Mouse (Mus musculus) CH12.LX (cell line): ENCODE measurements around the gene Fhdc1. TPM values are rescaled to one million over a fixed set of nuclear protein-coding genes. Genes with fewer than 3 reads are reported as not detected.

Experiments
- DNase-seq: peaks from one replicate; pipeline ENCODE4 v3.0.0-alpha.2; 2013; ENCODE audit errors: extremely low read depth
- H3K27ac ChIP-seq: 2 replicates; pipeline ENCODE4 v1.5.1; 2012; ENCODE audit warnings: low read depth, mild to moderate bottlenecking, control low read depth, moderate library complexity; ENCODE audit not compliant: insufficient read depth
- H3K27me3 ChIP-seq: replicated peaks from 2 replicates; pipeline ENCODE3; 2012; ENCODE audit warnings: inconsistent platforms
- H3K36me3 ChIP-seq, 2 experiments: replicated peaks in 1 of 2; 2 replicates each; pipeline versions ENCODE3 to v1.6.1; 2012; ENCODE audit warnings: inconsistent platforms in 1 of 2, low read length in 1 of 2, mild to moderate bottlenecking in 1 of 2, mixed read lengths in 1 of 2, moderate library complexity in 1 of 2; ENCODE audit not compliant: control insufficient read depth in 1 of 2, insufficient read depth in 1 of 2
- H3K4me1 ChIP-seq, 2 experiments: 2 replicates each; pipeline ENCODE4 v1.6.1; 2012; ENCODE audit warnings: inconsistent platforms in 1 of 2, moderate library complexity in 1 of 2; ENCODE audit not compliant: insufficient read depth in 2 of 2, control insufficient read depth in 1 of 2
- H3K4me2 ChIP-seq: 2 replicates; pipeline ENCODE4 v1.6.1; 2012; ENCODE audit warnings: low read depth, mild to moderate bottlenecking, control low read depth; ENCODE audit not compliant: poor library complexity, insufficient read depth, severe bottlenecking
- H3K4me3 ChIP-seq, 3 experiments: fragments of 150-350 bp in 1 of 3; sonication (generic) in 1 of 3; replicated peaks in 1 of 3; 2 replicates each; pipeline versions ENCODE3 to v1.5.1; 2011 to 2012; ENCODE audit warnings: low read depth in 2 of 3, low read length in 2 of 3, mild to moderate bottlenecking in 2 of 3, moderate library complexity in 2 of 3, control low read depth in 1 of 3, improper control_type of control experiment in 1 of 3, inconsistent platforms in 1 of 3, mixed read lengths in 1 of 3; ENCODE audit not compliant: poor library complexity in 1 of 3
- H3K79me2 ChIP-seq: replicated peaks from 2 replicates; pipeline ENCODE4 v1.6.1; 2012; ENCODE audit warnings: mild to moderate bottlenecking, moderate library complexity; ENCODE audit not compliant: control insufficient read depth, poor library complexity, insufficient read depth, severe bottlenecking; ENCODE audit errors: extremely low read depth
- H3K9ac ChIP-seq: 2 replicates; pipeline ENCODE4 v1.6.1; 2012; ENCODE audit warnings: low read depth, mild to moderate bottlenecking, control low read depth, moderate library complexity; ENCODE audit not compliant: insufficient read depth
- H3K9me3 ChIP-seq: replicated peaks from 2 replicates; pipeline ENCODE3; 2012; ENCODE audit warnings: low read length, inconsistent platforms, mixed read lengths
- CHD1 ChIP-seq: IDR thresholded peaks from 2 replicates; pipeline ENCODE4 v1.6.1; 2012; ENCODE audit warnings: low read depth, low read length, improper control_type of control experiment, inconsistent platforms
- E2F4 ChIP-seq: IDR thresholded peaks from 2 replicates; pipeline ENCODE4 v1.6.1; 2011; ENCODE audit warnings: low read depth, low read length, improper control_type of control experiment; ENCODE audit not compliant: insufficient replicate concordance
- GABPA ChIP-seq: IDR thresholded peaks from 2 replicates; pipeline ENCODE4 v1.6.1; 2012; ENCODE audit warnings: low read depth, low read length, improper control_type of control experiment, inconsistent platforms; ENCODE audit not compliant: insufficient replicate concordance
- IRF4 ChIP-seq: IDR thresholded peaks from 2 replicates; pipeline ENCODE4 v1.6.1; 2014; ENCODE audit warnings: low read depth, mild to moderate bottlenecking, inconsistent platforms, low read length, improper control_type of control experiment
- MYC ChIP-seq: IDR thresholded peaks from 2 replicates; pipeline ENCODE4 v1.6.1; 2011; ENCODE audit warnings: low read depth, mild to moderate bottlenecking, improper control_type of control experiment, low read length
- POLR2A ChIP-seq: IDR thresholded peaks from 2 replicates; pipeline ENCODE4 v1.6.1; 2011; ENCODE audit warnings: low read depth, mild to moderate bottlenecking, improper control_type of control experiment, low read length
- RAD21 ChIP-seq: IDR thresholded peaks from 2 replicates; pipeline ENCODE4 v1.6.1; 2011; ENCODE audit warnings: low read depth, mild to moderate bottlenecking, low read length, improper control_type of control experiment, moderate library complexity
- TBP ChIP-seq: conservative IDR thresholded peaks from 2 replicates; pipeline ENCODE4 v1.6.1; 2011; ENCODE audit warnings: low read depth, low read length, improper control_type of control experiment
- ZC3H11A ChIP-seq: IDR thresholded peaks from 2 replicates; pipeline ENCODE4 v1.6.1; 2012; ENCODE audit warnings: low read depth, mild to moderate bottlenecking, inconsistent platforms, low read length, improper control_type of control experiment
- ZKSCAN1 ChIP-seq: IDR thresholded peaks from 2 replicates; pipeline ENCODE4 v1.6.1; 2012; ENCODE audit warnings: low read depth, inconsistent platforms, low read length, improper control_type of control experiment, borderline replicate concordance
- ZNF384 ChIP-seq: IDR thresholded peaks from 2 replicates; pipeline ENCODE4 v1.6.1; 2012; ENCODE audit warnings: low read depth, low read length, improper control_type of control experiment, inconsistent platforms
- dilution Hi-C: fragments of 300-500 bp; cut with MboI; formaldehyde crosslinking; loops from 2 replicates; pipeline ENCODE4 v1.14.3; 2020; ENCODE audit warnings: low sequenced_read_pairs; ENCODE audit not compliant: extremely low pct_unique_long_range_greater_than_20kb, extremely low pct_ligation_motif_present
- in situ Hi-C: fragments of 300-500 bp; cut with MboI; formaldehyde crosslinking; loops from 3 replicates; pipeline ENCODE4 v1.14.3; 2019; ENCODE audit warnings: low sequenced_read_pairs, low pct_ligation_motif_present, low pct_unique_long_range_greater_than_20kb, mixed read lengths
- polyA plus RNA-seq: library from polyadenylated mRNA; unstranded; fragments of >175 nt; gene quantifications from 2 replicates; pipeline ENCODE4 v1.2.1, GENCODE M21; 2012; ENCODE audit warnings: low read depth; ENCODE audit not compliant: insufficient read length
- total RNA-seq, 2 experiments: library from RNA; depleted of rRNA; stranded (reverse); fragments of 300-350 nt in 1 of 2; fragments of >200 nt in 1 of 2; gene quantifications; 2 replicates each; pipeline ENCODE4 v1.2.3; 2012 to 2014

The Fhdc1 gene
- total and polyA plus RNA-seq, 3 experiments, result 0.08 TPM; not detected in 2

- no peak for TF ChIP-seq RAD21
These were observed 1.9 kb upstream of the Fhdc1 start (continued) for GRCm38 (mm10) chr3:84482121-84482520.

- DNase-seq, result no peak
- Histone ChIP-seq H3K9me3 (peaks cover 7% of the 10 kb centered on the region), H3K79me2 (no peaks in the 10 kb centered on the region), H3K9ac (no peak overlapping the region), H3K36me3 (no peaks in the 10 kb centered on the region), H3K27me3 (peaks cover 20% of the 10 kb centered on the region), H3K4me3 (no peak overlapping the region), H3K27ac (no peak overlapping the region), H3K4me1 (peaks cover 4 to 13% of the 10 kb centered on the region in 2 experiments; a peak in 3 of 4 replicates), H3K4me2 (no peak overlapping the region)
- in situ Hi-C loops (no loop called here), dilution Hi-C loops (no loop called here)
- TF ChIP-seq ZKSCAN1 (no peak), ZNF384 (no peak), MYC (no peak), POLR2A (no peak), CHD1 (no peak), IRF4 (no peak), TBP (no peak)
These were observed 875 bp upstream of the Fhdc1 start for GRCm38 (mm10) chr3:84481104-84481503.

GRCm38 (mm10) chr3:84479293-84480005 is 780 bp downstream of the Fhdc1 start:
- Histone ChIP-seq H3K36me3 (no peaks in the 10 kb centered on the region), H3K27ac (no peak overlapping the region), H3K27me3 (peaks cover 20% of the 10 kb centered on the region), H3K4me1 (peaks cover 4 to 5% of the 10 kb centered on the region in 2 experiments; a peak in 2 of 4 replicates), H3K4me3 (peak overlapping the region in 2 of 3 experiments; percentile 23 to 65), H3K9ac (no peak overlapping the region), H3K79me2 (no peaks in the 10 kb centered on the region), H3K9me3 (peaks cover 7% of the 10 kb centered on the region), H3K4me2 (peak overlapping the region; percentile 82)
- no peak for TF ChIP-seq E2F4
- TF ChIP-seq GABPA, result no peak
- no peak for TF ChIP-seq ZC3H11A
- in situ Hi-C loops (no loop called here), dilution Hi-C loops (no loop called here)
- no peak for DNase-seq
